Mouse (Mus musculus) bone marrow, adult 2 months (tissue): ENCODE data around the gene Gfer.
A peak's percentile ranks its signal among the peaks of the same experiment; 100 is the strongest.

Experiments
- CTCF ChIP-seq: fragments of 200-500 bp; IDR thresholded peaks from 2 replicates; pipeline ENCODE4 v1.5.1; 2011; ENCODE audit warnings: low read length, control low read depth; ENCODE audit not compliant: control insufficient read depth, insufficient read depth
- POLR2A ChIP-seq: fragments of 200-500 bp; IDR thresholded peaks from 2 replicates; pipeline ENCODE4 v1.6.1; 2011; ENCODE audit warnings: low read depth, mild to moderate bottlenecking, control low read depth, low read length, borderline replicate concordance; ENCODE audit not compliant: control insufficient read depth

- peak; percentile 71 for TF ChIP-seq CTCF
- TF ChIP-seq POLR2A, result no peak
These were observed 19.8 kb downstream of the Gfer start for GRCm38 (mm10) chr17:24676187-24676586.
